Mouse (Mus musculus) testis, adult 2 months (tissue): ENCODE results near the gene Trappc6b. TPM values are rescaled to one million over a fixed set of nuclear protein-coding genes. Genes with fewer than 3 reads are reported as not detected.

ENCODE experiments used
- H3K27ac ChIP-seq: fragments of 200-500 bp; 2 replicates; pipeline ENCODE4 v1.5.1; 2012; ENCODE audit warnings: low read depth, low read length; ENCODE audit not compliant: control insufficient read depth, insufficient read depth
- H3K27me3 ChIP-seq: fragments of 200-500 bp; 2 replicates; pipeline ENCODE4 v1.6.1; 2012; ENCODE audit warnings: mild to moderate bottlenecking, low read length, moderate library complexity; ENCODE audit not compliant: control insufficient read depth, insufficient read depth
- H3K36me3 ChIP-seq: fragments of 200-500 bp; 2 replicates; pipeline ENCODE4 v1.6.1; 2012; ENCODE audit warnings: mild to moderate bottlenecking, low read length; ENCODE audit not compliant: control insufficient read depth, insufficient read depth
- H3K4me1 ChIP-seq: fragments of 200-500 bp; 2 replicates; pipeline ENCODE4 v1.6.1; 2012; ENCODE audit warnings: low read length; ENCODE audit not compliant: control insufficient read depth, insufficient read depth
- H3K4me3 ChIP-seq: fragments of 200-500 bp; 2 replicates; pipeline ENCODE4 v1.5.1; 2012; ENCODE audit warnings: low read depth, mild to moderate bottlenecking, low read length, moderate library complexity, mixed read lengths; ENCODE audit not compliant: control insufficient read depth
- CTCF ChIP-seq: fragments of 200-500 bp; IDR thresholded peaks from 2 replicates; pipeline ENCODE4 v1.5.1; 2012; ENCODE audit warnings: low read depth, mild to moderate bottlenecking, inconsistent platforms, low read length, moderate library complexity; ENCODE audit not compliant: control insufficient read depth, insufficient read depth, insufficient replicate concordance
- POLR2A ChIP-seq: fragments of 200-500 bp; IDR thresholded peaks from 2 replicates; pipeline ENCODE4 v1.6.1; 2012; ENCODE audit warnings: low read depth, mild to moderate bottlenecking, inconsistent platforms, low read length, moderate library complexity; ENCODE audit not compliant: control insufficient read depth
- polyA plus RNA-seq: library from polyadenylated mRNA; depleted of rRNA; stranded (reverse); fragments of >200 nt; gene quantifications from 2 replicates; pipeline ENCODE4 v1.2.3, GENCODE M21; 2012

Gene Trappc6b
- polyA plus RNA-seq, 1 experiment, result 43.1 TPM

DNA sequence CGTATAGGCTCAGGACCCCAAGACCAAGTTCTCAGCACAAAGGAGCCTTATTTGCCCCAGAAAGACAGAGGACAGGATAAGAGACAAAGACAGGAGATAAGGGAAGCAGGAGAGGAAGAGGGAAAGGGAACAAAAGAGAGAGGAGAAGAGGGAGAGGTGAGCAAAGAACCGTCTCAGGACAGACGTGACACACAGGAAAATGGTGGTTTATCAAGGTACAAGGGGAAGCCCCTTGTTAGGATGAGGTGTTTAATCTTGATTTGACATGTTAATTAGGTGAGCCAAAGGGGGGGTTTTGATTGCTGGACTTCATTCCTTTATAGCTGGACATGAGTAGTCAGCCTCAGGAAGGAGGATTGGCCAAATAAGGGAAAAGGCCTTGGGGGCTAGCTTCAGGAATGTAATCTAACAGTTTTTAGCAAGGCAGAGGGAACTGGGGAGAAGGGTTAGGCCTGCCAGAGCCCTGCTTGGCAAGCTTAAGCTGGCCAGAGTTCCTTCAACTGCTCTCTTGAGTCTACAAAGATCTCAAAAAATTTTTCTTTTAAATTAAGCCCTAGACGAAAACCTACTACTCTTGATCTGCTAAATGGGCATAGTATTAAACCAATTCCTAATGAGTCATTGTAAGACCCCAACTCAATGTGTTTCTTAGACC is 5.9 kb downstream of the Trappc6b start:
- Histone ChIP-seq H3K27me3 (no peaks in the 10 kb centered on the region), H3K36me3 (no peaks in the 10 kb centered on the region), H3K27ac (no peak overlapping the region), H3K4me1 (peaks cover 2% of the 10 kb centered on the region; the same call in 1 of the 2 replicates), H3K4me3 (no peak overlapping the region)
- TF ChIP-seq CTCF (no peak), POLR2A (no peak)

DNA sequence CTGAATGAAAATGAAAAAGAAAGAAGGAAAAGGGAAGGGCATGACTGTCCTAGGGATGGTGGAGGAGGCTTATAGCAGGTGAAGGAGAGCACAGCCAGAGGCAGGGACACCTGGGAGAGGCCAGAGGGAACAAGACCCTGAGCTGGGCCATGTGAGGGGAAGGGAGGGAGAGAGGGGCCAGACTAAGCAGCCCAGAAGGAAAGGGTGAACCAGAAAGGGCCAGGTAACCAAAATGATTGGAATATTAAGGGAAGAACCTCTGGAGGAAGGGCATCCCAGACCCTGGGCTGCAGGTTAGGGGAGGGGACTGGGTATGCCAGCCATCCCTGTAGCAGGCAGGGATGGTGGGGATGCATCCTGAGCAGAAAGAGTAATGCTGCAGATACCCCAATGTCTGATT is 7.3 kb downstream of the Trappc6b start:
- H3K27ac ChIP-seq, result no peak overlapping the region
- no peaks in the 10 kb centered on the region for H3K27me3 ChIP-seq
- no peaks in the 10 kb centered on the region for H3K4me1 ChIP-seq
- no peak overlapping the region for H3K4me3 ChIP-seq
- TF ChIP-seq CTCF, result no peak
- TF ChIP-seq POLR2A, result no peak
- H3K36me3 ChIP-seq, result no peaks in the 10 kb centered on the region

DNA sequence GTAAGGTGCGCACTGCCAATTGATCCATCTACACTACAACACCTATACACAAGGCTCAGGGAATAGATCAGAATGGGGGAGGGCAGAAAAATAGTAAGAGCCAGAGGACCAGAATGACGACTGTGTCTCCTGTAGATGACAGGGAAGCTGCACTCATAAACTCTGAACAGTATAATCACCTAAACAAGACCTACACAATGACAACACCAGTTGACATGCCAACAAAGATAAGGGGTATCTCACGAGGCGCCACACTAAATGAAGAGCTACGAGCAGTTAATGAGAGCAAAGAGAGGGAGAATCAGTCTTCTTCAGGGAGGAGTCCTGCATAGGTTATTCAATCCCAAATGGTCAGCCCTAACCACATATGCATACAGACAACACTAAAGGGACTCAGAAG is 8.1 kb downstream of the Trappc6b start:
- no peak for TF ChIP-seq CTCF
- Histone ChIP-seq H3K27me3 (no peaks in the 10 kb centered on the region), H3K4me1 (no peaks in the 10 kb centered on the region), H3K4me3 (no peak overlapping the region), H3K27ac (no peak overlapping the region), H3K36me3 (no peaks in the 10 kb centered on the region)

DNA sequence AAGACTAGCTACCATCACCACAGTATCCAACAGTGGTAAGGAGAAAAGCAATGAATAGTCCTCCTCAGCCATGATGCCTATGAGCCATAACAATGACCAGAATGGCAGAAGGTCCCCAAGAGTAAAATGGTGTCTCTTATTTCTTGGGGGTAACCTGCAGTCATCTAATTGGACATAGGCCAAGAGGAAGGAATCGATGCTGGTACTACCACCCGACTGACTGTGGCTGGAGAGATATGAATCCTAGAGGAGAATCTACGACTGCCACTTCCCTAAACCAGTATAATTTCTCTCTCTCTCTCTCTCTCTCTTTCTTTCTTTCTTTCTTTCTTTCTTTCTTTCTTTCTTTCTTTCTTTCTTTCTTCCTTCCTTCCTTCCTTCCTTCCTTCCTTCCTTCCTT is 8.8 kb downstream of the Trappc6b start:
- no peaks in the 10 kb centered on the region for H3K36me3 ChIP-seq
- no peaks in the 10 kb centered on the region for H3K4me1 ChIP-seq
- no peak overlapping the region for H3K27ac ChIP-seq
- no peaks in the 10 kb centered on the region for H3K27me3 ChIP-seq
- no peak for TF ChIP-seq POLR2A
- no peak for TF ChIP-seq CTCF
- no peak overlapping the region for H3K4me3 ChIP-seq

DNA sequence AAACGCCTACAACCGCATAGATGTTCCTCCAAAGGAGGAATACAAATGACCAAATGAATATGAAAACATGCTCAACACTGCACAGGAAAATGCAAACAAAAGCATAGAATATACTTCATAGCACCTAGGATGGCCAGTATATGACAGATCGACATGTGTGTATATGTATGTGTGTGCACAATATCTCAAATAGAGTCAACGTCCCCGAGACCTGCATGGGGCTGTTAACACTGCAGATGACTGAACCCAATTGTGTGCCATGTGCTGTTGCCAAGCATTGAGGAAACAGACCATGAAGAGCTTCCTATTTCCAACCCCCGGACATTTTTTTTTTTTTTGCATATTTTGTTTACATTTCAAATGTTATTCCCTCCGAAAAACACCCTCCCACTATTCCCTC is 20.4 kb downstream of the Trappc6b start:
- no peak overlapping the region for H3K27ac ChIP-seq
- H3K36me3 ChIP-seq, result no peaks in the 10 kb centered on the region
- no peaks in the 10 kb centered on the region for H3K4me1 ChIP-seq
- TF ChIP-seq POLR2A (no peak), CTCF (no peak)
- H3K4me3 ChIP-seq, result no peak overlapping the region
- H3K27me3 ChIP-seq, result no peaks in the 10 kb centered on the region

DNA sequence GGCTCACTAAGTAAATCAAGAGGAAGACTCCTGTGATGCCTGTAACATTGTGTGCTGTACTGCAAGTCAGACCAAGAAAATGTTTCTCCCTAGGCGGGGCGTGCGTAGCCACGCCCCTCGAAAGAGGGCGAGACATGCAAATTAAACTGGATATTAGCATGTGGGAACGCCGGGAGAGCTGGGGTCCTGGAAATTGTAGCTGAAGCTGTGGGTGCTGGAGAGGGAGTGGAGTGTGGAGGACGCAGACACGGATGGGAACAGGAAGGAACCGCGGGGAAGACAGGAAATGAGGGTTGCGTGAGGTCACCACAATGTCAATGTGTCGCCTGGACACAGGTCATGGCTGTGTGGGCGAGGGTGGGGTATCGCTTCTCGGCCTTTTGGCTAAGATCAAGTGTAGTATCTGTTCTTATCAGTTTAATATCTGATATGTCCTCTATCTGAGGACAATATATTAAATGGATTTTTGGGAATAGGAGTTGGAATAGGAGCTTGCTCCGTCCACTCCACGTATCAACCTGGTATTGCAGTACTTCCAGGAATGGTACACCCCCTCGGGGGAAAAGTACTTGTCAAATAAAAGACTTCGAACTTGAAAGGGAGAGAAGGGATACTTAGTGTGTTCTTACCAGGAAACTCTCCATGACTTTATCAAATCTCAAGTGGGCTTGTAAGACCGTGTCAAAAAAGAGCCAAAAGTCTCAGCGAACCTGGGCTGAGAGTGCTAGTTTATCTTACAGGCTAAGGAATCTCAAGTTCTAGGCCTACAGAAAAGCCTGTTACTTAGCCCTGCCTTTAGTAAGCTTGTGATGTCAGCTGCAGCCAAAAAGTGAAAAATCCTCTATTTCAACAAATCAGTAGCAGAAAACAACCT is 21.1 kb downstream of the Trappc6b start:
- Histone ChIP-seq H3K4me1 (no peaks in the 10 kb centered on the region), H3K4me3 (peak overlapping the region; percentile 64), H3K27me3 (no peaks in the 10 kb centered on the region), H3K36me3 (no peaks in the 10 kb centered on the region), H3K27ac (peak overlapping the region; percentile 92)
- TF ChIP-seq CTCF (no peak), POLR2A (peak; percentile 91; the same call in 1 of the 2 replicates)

DNA sequence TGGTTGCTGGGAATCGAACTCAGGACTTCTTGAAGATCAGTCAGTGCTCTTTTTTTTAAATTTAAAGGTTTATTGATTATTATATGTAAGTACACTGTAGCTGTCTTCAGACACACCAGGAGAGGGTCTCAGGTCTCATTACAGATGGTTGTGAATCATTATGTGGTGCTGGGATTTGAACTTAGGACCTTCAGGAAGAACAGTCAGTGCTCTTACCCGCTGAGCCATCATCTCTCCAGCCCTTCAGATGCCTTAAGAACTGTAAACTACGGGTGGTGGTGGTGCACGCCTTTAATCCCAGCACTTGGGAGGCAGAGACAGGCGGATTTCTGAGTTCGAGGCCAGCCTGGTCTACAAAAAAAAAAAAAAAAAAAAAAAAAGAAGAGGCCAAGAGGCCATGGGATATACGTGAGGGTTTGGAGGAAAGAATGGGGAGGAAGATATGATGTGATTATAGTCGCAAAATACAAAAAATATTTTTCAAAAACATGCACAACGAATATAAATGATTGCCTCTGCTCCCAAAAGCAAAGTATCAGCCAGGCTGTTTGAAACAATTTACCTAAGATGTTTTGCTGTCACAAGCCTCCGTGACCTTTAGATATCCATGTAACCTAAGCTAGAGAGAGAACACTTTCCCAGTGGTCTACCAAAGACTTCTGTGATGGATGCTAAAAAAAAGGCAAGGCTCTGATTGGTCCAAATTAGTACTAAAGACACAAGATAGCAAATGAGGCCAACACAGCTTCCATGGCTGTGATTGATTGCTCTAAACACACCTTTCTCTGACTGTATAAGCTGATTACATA is 21.9 kb downstream of the Trappc6b start:
- TF ChIP-seq CTCF (no peak), POLR2A (no peak)
- no peaks in the 10 kb centered on the region for H3K36me3 ChIP-seq
- H3K4me1 ChIP-seq, result no peaks in the 10 kb centered on the region
- peak overlapping the region; percentile 92; the same call in 1 of the 2 replicates for H3K27ac ChIP-seq
- H3K4me3 ChIP-seq, result no peak overlapping the region; the same call in 1 of the 2 replicates
- no peaks in the 10 kb centered on the region for H3K27me3 ChIP-seq
